Mouse (Mus musculus) cortical plate, adult 2 months (tissue): ENCODE results near the gene G6pc. TPM values are rescaled to one million over a fixed set of nuclear protein-coding genes. Genes with fewer than 3 reads are reported as not detected.
A peak's percentile ranks its signal among the peaks of the same experiment; 100 is the strongest.

ENCODE experiments used
- H3K27ac ChIP-seq: fragments of 200-500 bp; 2 replicates; pipeline ENCODE4 v1.5.1; 2012; ENCODE audit warnings: low read length, control low read depth, inconsistent platforms; ENCODE audit not compliant: insufficient read depth
- H3K4me1 ChIP-seq: fragments of 200-500 bp; 2 replicates; pipeline ENCODE4 v1.6.1; 2011; ENCODE audit warnings: low read length; ENCODE audit not compliant: control insufficient read depth, insufficient read depth
- H3K4me3 ChIP-seq: fragments of 200-500 bp; 2 replicates; pipeline ENCODE4 v1.5.1; 2011; ENCODE audit warnings: mild to moderate bottlenecking, low read length, control low read depth; ENCODE audit not compliant: insufficient read depth
- CTCF ChIP-seq: fragments of 200-500 bp; IDR thresholded peaks from 2 replicates; pipeline ENCODE4 v1.5.1; 2011; ENCODE audit warnings: mild to moderate bottlenecking, control low read depth, low read length; ENCODE audit not compliant: insufficient read depth; ENCODE audit errors: extremely low read depth
- POLR2A ChIP-seq: fragments of 200-500 bp; IDR thresholded peaks from 2 replicates; pipeline ENCODE4 v1.6.1; 2011; ENCODE audit warnings: mild to moderate bottlenecking, low read length, control low read depth; ENCODE audit not compliant: insufficient read depth; ENCODE audit errors: extremely low read depth
- polyA plus RNA-seq: library from polyadenylated mRNA; depleted of rRNA; stranded (reverse); fragments of >200 nt; gene quantifications from 2 replicates; pipeline ENCODE4 v1.2.3, GENCODE M21; 2012

The G6pc gene
- polyA plus RNA-seq, 1 experiment = not detected

DNA sequence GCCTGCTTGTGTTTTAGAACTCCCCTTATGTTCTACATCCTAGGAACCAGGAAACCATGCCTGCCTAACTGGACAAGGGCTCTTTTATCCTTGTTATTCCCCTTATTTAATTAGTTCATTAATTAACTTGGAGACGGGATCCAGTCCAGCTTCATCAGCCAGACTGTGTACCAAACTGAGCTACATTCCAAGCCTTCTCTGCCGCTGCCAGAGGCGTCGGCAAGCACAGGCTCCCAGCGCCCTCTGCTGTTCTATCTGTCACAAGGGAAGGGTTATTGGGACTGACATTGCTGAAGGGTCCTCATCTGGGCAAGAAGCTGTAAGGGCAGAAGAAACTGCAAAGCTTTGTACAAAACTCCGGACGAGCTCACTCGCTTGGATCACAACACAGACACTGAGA lies 27.7 kb downstream of the G6pc start:
- Histone ChIP-seq H3K4me1 (peaks cover 2% of the 10 kb centered on the region; the same call in 1 of the 2 replicates), H3K27ac (no peak overlapping the region), H3K4me3 (no peak overlapping the region)
- TF ChIP-seq CTCF (peak; percentile 94), POLR2A (no peak)

DNA sequence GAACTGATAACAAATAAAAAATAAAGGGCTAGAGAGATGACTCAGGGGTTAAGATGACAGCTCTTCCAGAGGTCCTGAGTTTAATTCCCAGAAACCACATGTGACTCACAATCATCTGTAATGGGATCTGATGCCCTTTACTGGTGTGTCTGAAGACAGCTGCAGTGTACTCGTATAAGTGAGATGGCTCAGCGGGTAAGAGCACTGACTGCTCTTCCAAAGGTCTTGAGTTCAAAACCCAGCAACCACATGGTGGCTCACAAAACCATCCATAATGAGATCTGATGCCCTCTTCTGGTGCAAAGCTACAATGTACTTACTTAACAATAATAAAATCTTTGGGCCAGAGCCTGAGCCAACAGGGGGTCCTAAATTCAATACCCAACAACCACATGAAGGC lies 47.9 kb downstream of the G6pc start:
- Histone ChIP-seq H3K27ac (no peak overlapping the region), H3K4me3 (no peak overlapping the region), H3K4me1 (peaks cover 3% of the 10 kb centered on the region; the same call in 1 of the 2 replicates)
- no peak for TF ChIP-seq CTCF
- no peak for TF ChIP-seq POLR2A

DNA sequence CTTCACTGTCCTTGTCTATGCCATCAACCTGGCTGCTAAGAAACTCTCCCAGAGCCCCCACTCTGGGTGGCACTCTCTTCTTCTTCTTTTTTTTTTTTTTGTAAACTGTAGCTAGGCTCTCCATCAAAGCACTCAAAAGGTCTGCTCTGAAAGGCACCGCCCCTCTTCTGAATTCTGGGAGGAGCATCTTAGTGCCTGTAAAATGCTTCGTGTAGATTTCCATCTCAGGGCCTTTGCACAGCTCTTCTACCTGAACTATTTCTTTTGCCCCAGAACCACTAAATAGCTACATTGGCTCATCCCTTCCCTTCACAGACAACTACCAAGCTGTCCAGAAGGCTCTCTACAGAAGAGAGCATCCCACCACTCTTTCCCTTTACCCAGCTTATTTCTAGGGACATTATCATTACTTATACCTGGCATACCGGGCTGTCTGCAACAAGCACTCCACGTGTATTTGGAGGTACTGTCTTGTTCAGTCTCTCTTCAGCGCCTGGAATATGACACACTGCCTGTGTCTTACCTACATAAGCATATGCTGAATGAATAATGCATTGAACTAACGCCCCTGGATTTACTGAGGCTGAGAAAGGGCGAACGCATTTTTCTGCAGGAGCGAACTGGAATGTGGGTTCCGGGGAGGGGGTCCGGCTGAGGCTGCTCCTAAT lies 49.2 kb downstream of the G6pc start:
- Histone ChIP-seq H3K4me1 (peaks cover 3% of the 10 kb centered on the region; the same call in 1 of the 2 replicates), H3K27ac (peak overlapping the region; percentile 17; the same call in 1 of the 2 replicates), H3K4me3 (peak overlapping the region; percentile 76)
- TF ChIP-seq CTCF (no peak), POLR2A (no peak)

DNA sequence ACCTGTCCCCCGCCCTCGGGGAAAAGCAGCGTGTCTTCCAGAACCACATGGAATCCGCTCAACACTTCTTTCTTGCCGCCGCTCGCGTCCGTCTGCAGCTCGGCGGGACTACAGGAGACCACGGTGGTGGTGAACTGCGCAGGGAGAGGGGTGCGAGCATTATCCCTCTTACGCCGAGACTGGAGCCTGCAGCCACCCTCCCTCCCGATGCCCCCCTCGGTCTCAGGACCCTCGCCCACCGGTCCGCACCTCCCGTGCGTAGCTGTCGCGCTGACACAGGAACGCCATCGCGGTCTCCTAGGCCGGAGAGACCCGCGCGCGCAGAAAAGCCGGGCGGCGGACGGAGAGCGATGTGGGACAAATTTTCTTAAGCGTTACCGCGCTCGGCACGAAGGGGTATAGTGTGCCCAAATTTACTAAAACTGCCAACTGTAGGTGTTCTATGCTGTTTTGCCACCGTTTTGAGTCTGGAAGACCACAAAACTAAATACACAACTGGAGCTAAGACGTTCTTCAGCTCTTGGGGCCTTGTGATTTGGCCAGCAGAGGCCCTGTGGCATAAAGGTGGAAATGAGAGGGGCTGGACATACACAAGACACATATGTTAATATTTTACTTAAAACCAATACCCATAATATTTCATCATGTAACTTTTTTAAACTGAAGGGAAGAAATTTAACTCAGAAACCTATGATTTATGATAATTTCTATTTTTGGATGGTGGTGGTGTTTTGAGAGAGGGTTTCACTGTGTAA lies 49.9 kb downstream of the G6pc start, which contains the start of gene Aarsd1:
Gene Aarsd1 (minus strand): TSS at position 515 of the 755 bp plus-strand sequence.
- Histone ChIP-seq H3K4me1 (peaks cover 3% of the 10 kb centered on the region; the same call in 1 of the 2 replicates), H3K27ac (peak within 1 kb of the TSS; percentile 17; the same call in 1 of the 2 replicates), H3K4me3 (peak within 1 kb of the TSS; percentile 76)
- TF ChIP-seq CTCF (no peak), POLR2A (peak; percentile 21; the same call in 1 of the 2 replicates)

DNA sequence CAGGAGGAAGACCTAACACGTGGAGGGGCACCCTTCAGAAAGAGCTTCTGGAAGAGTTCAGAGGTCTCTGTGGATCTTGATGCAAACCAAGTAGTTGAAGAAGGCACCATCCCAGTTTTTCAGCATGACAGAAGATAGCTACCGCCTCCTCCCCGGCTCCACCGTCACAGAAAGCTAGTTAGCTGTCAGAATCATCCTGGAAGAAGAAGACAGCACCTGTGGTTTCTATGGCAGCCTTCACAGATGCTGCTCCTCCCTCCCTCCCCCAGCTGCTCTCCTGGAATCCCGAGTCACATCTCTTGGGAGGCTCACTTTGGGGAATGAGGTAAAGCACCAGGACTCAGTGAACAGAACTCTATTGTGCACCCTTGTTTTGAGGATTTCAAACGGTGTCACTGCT lies 51.6 kb downstream of the G6pc start:
- no peak overlapping the region for H3K27ac ChIP-seq
- H3K4me3 ChIP-seq = no peak overlapping the region
- peaks cover 3% of the 10 kb centered on the region; the same call in 1 of the 2 replicates for H3K4me1 ChIP-seq
- TF ChIP-seq CTCF = no peak
- no peak for TF ChIP-seq POLR2A

DNA sequence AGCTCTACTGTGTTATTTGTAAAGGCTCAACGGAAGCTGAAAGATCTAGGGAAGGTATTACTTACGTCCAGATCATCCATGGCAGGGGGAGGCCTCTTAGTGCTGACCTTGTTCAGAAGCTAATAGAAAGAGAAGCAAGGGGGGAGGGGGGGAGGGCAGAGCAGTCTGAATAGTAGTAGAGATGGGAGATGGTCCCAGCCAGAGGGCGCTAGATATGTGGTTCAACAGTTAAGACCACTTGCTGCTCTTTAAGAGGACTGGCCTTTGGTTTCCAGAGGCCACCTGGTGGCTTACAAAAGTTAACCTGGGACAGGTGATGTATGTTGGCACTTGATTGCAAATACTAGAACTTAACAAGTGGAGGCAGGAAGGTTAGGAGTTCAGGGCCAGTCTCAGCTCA lies 52.2 kb downstream of the G6pc start:
- H3K27ac ChIP-seq = no peak overlapping the region

DNA sequence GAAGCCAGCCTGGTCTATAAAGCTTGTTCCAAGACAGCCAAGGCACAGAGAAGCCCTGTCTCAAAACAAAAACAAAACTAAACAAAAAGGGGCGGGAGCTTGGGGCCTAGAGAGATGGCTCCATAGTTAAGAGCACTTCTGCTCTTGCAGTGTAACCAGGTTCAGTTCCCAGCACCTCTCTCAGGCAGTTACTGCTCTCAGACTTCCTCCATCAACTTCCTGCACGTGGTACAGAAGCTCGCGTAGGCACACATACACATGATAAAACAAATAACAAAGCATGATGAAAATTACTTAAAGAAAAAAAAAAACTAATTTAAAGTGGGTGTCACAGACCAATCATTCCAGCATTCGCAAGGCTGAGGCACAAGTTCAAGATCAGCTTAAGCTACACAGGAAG lies 52.8 kb downstream of the G6pc start:
- peaks cover 4% of the 10 kb centered on the region; the same call in 1 of the 2 replicates for H3K4me1 ChIP-seq
- no peak overlapping the region for H3K27ac ChIP-seq
- no peak for TF ChIP-seq CTCF
- TF ChIP-seq POLR2A = no peak
- no peak overlapping the region for H3K4me3 ChIP-seq

More for the DNA sequence above, 52.2 kb downstream of the G6pc start:
- no peak overlapping the region for H3K4me3 ChIP-seq
- TF ChIP-seq CTCF (peak; percentile 21), POLR2A (no peak)
- H3K4me1 ChIP-seq = peaks cover 4% of the 10 kb centered on the region; the same call in 1 of the 2 replicates

DNA sequence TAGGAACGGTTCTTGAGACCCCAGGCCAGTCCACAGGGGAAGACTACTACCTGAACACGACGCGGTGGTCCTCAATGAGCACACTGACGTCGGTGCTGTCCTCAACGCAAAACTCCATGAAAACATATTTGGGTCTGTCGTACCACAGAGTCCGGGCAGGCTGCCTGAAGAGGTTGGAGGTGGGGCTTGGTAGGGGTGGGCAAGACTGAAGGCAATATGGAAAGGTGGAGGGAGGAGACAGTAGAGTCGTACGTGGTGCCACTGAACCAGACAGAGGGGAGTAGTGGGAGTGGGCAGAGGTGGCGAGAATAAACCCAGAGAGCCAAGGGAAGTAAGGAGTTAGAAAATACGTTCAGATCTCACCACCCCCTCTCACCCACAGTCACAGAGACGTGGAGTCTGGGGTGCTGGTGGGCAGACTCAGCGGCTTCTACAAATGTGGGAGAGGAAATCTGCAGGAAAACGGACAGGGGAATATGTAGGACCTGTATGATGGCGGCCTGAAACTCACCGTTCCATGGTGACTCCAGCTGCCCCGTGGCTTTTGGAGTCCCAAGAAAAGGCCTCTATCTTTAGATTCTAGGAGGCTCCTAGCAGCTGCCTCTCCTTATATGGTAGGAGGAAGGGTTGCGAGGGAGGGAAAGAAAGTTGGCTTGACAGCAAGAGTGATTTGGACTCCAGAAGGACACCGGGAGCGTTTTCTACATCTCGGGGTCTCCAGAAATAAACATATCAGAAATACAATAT lies 56.9 kb downstream of the G6pc start, which contains the start of gene Gm27029:
Gene Gm27029 (minus strand): TSS at position 692 of the 747 bp plus-strand sequence.
- Histone ChIP-seq H3K4me3 (peak within 1 kb of the TSS; percentile 92), H3K27ac (peak within 1 kb of the TSS; percentile 92), H3K4me1 (peaks cover 2% of the 10 kb centered on the region; the same call in 1 of the 2 replicates)
- no peak for TF ChIP-seq POLR2A
- no peak for TF ChIP-seq CTCF
